Mouse (Mus musculus) embryo, embryonic 10.5 days (tissue): Measurements from ENCODE around the gene Ltbp2.

Experiments
- DNase-seq: peaks from one replicate; pipeline ENCODE4 v3.0.0-alpha.2; 2015; ENCODE audit warnings: low spot score

Ltbp2 gene

DNA sequence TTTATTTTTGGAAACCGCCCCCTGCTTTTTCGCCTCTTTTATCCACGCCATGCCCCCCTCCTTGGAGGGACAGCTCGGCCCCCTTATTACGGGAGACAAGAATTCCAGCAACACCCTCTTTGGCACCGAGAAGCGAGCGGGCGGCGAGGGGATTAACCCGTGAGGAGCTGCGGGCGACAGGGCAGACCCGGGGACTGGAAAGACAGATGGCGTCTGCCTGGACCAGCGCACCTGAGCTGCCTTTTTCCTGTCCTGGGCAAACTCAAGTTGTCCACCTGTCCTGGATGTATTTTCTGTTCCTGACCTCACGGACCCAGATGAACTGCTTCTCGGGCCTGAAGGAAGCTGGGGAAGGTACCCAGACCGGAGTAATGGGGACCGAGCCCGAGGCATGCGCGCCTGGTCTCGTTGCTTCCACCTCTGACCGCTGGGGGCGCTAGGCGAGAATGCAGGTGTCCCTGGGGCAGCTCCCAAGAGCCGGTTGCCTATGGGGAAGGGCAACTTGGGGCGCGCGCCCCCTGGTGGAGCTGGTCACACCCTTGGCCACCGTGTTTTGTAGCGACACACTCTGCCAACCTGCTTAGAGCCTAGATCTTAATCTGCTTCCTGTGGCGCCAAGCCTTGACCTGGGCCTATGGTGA is at the start of gene Ltbp2:
Gene Ltbp2 (minus strand): TSS at position 52 of the 641 bp plus-strand sequence.
- peak; percentile 82 for DNase-seq

DNA sequence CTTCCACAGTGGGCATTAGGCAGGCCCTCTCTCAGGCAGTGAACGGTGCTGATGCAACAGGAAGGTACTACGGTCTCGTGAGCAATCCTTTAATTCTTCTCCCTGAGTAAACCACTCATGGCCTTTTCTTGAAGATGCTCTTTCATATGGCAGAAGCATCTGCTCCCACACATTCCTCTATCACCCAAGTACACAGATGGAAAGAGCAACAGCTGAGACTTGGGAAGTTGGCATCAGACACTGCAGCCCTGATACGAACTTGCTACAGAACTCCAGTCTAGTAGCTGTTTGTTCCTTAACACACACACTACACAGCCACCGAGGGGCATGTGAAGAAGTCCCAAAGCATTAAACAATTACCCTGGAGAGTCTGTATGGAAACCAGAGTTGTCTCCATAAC is 48.0 kb upstream of the Ltbp2 start:
- DNase-seq = no peak

- peak; percentile 12 for DNase-seq
These were observed 45.6 kb upstream of the Ltbp2 start for GRCm38 (mm10) chr12:84921881-84922419.

GRCm38 (mm10) chr12:84918809-84919208 is 42.5 kb upstream of the Ltbp2 start:
- DNase-seq = no peak

- no peak for DNase-seq
These were observed 41.5 kb upstream of the Ltbp2 start for GRCm38 (mm10) chr12:84917799-84918198.

DNA sequence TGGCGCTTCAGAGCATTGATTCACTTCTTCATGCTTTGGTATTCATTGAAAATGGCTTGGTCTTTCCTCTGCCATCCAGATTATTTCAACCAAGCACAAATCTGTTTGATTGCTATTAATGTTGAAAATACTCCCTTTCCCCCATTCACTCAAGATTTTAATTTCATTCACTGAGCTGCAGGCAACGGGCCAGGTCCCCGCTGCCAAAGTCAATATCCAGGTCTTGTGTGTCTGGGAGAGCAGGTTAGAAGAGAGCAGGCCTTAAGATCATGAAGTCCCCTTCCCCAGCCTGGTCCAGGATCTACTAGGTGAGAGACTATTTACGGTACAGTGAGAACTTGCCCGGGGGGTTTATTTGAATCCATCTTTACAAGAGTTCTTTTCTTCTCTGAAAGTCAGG is 38.6 kb upstream of the Ltbp2 start:
- DNase-seq = no peak

DNA sequence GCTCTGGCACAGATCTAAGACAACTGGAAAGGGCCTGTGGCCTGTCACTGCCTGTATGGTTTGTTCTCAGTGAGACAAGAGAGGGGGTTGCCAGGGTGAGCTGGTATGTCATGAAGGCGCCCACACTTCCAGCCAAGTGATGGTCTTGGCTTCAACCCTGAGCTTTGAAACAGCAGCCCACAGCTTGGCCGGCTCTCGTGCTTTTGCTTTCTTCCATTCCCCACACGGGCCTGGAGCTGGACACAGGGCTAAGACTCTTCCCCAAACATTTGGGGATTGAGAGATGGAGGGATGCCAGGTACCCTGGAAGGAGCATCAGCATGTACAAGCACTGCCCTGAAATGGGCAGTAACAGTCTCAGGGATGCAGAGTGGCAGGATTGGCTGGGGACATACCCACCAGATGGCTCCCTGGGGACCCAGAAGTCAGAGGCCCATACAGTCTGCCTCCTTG is 36.3 kb upstream of the Ltbp2 start:
- DNase-seq = no peak

GRCm38 (mm10) chr12:84911640-84912039 is 35.3 kb upstream of the Ltbp2 start:
- peak; percentile 10 for DNase-seq

GRCm38 (mm10) chr12:84910066-84910465 is 33.7 kb upstream of the Ltbp2 start:
- DNase-seq = no peak

DNA sequence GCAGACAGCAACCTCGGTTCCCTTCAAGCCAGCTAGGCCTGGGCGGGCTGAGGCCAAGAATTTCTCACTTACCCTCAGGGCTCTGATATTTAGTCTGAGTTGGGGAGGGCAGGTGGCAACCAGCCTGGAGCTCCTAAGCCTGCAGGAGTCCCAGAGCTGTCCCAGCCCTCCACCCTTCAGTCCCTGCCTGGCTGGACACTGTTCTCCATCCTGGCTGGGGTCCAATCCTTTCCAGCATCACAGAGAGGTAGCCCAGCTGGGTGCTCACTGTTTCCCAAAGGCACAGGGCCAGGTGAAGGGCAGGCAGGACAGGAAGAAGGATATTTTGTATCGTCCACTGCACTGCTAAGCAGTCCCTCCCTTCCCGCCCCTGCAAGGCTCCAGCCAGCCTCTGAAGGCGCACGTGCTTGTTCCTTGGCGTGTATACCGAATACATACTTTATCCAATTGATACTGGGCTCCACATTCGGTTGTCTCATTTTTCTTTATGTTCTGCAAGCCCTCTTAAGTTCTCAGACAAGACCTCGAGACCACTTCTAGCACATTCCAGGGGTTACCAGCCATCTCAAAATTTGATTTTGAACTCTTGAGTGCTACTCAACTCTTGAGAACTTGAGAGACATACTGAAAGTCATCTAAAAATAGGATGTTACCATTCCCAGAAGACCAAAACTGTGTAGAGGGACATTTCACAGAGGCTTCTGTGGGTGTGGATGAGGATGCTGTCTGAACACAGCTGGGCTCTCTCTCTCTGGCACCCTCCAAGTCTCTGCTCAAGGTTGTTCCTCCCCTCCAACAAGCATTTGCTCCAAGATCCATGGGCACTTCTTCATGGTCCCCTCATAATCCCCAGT is 31.5 kb upstream of the Ltbp2 start:
- DNase-seq = no peak

GRCm38 (mm10) chr12:84907024-84907626 is 30.8 kb upstream of the Ltbp2 start:
- peak; percentile 34 for DNase-seq

DNA sequence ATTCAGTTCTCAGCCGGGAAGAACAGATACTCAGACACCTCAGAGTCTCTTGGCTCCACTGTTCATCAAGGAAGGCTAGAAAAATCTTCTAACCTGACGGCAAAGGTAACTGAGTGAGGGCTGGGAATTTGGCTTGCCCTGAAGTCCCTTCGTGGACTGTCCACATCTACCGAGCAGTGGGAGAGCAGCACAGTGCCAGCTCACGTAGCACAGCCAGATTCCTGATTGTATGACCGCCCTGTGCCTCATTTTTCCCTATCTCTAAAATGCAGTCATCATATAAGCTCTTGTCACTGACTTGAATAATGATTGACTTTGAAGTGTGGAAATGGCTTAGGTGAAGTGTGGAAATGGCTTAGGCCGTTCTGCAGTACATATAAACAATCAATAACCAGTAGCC is 28.1 kb upstream of the Ltbp2 start:
- DNase-seq = no peak

- DNase-seq = no peak
These were observed 24.0 kb upstream of the Ltbp2 start for GRCm38 (mm10) chr12:84900317-84900716.

- no peak for DNase-seq
These were observed 21.0 kb upstream of the Ltbp2 start for GRCm38 (mm10) chr12:84897322-84897721.

GRCm38 (mm10) chr12:84896235-84896634 is 19.9 kb upstream of the Ltbp2 start:
- DNase-seq = peak; percentile 17

DNA sequence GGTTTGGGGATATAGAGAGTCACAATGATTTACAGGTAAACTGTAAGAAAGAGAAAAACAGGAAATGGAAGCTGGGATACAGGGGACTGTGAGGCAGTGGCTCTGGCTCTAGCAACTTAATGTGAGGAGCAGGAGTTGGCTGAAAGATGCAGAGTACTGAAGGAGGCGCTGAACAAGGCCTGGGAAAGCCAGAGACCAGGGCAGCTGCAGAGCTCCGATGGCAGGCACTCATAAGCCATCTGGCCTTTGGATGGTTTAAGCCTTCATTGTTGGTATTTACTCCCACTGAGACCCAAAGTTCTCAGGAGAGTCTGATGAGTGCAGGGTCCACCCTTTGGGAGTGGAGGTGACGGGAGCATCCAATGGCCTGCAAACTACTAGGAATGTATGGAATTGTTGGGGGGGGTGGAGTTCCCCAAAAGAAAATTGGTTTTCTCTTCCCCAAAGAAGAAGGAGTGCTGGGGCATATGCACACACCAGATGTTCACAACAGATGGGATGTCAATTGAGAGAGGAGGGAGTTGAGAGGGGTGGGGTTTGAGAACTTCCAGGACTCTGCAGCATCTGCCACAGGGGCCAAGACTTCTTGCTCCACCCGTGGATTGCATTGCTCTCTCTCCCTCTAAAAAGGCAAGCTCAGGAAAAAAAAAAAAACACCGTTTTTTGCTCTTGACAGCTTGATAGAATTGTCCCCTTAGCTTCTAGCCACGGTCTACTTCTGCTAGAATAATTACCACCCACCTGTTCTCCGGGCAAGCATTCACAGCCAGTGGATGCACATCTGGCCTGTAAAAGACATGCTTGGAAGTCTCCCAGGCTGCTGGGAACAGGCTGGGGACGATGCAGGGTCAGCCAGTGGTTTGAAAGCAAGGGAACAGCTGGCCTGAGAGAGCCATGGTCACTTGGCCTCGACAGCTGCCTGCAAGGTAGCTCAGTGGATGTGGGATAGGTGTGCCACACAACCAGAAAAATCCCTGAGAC is 17.6 kb upstream of the Ltbp2 start:
- DNase-seq = peak; percentile 29

GRCm38 (mm10) chr12:84890289-84890688 is 14.0 kb upstream of the Ltbp2 start:
- no peak for DNase-seq

- no peak for DNase-seq
These were observed 9.0 kb upstream of the Ltbp2 start for GRCm38 (mm10) chr12:84885107-84885876.

DNA sequence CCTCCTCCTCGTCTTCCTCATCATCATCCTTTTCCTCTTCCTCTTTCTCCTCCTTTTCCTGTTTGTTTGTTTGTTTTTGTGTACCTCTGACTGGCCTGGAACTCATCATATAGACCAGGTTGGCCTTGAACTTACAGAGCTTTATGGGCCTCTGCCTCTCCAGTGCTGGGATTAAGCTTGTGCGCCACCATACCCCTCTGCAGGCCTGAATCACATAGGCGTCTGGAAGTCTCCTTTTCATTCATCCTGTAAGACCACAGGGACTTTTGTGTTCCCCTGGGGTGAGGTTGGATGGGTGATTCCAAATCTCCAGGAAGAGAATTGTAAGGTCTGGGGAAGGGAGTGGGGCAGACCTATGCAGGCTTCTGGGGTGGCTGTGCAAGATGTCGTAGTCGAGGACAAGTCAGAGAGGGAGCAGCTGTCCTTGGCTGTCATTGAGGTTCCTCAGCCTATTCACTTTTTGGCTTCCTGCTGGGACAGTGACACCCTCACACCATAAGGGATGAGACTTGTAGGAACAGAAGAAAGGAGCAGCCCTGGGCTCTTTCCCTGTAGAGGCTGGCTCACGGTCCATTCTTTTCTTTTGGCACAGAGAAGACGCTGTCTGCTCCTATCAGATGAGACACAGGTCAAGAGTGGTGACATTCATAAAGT is 8.2 kb upstream of the Ltbp2 start:
- no peak for DNase-seq

DNA sequence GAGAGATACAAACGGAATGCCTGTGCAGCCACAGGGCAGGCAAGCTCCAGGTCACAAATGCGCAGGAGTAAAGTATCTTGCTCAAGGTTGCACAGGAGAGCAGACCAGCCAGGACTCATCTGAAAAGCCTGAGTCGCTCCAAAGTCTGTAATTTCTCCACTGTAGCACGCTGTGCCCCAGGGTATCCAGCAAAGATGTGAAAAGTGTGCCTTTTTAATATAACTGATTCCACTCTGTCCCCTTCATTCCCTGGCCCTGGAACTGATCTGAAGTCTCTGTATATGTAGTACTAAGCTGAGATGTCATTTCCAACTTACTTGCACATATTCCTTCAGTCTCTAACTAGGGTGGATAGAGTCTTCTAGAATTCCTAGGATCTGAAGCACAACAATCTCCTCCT is 6.5 kb upstream of the Ltbp2 start:
- DNase-seq = no peak
